Mouse (Mus musculus): ENCODE results near the gene Ccdc9b. TPM values are rescaled to one million over a fixed set of nuclear protein-coding genes. Genes with fewer than 3 reads are reported as not detected.

Gene Ccdc9b
- total and polyA plus RNA-seq, 3 experiments = not detected

DNA sequence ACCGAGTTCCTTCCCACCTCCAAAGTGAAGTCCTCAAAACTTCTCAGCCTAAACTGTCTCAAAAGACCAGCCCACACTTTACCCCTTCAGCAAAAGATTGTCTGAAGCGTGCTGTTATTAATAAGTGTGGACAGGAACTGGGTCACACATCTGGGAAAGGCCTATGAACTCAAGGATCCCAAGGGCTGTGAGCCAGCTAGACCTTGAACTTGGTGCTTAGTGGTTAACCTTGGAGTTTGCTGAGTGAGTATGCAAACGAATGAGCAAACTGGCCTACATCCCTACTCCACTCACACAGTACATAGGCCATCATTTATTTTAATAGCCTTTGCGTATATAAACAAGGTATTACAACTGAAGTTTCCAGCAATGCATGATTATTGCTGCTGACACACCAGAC, 37.0 kb downstream of the Ccdc9b start:
- Histone ChIP-seq H3K4me2 (ENCODE audit: insufficient read depth, low read depth, poor library complexity, severe bottlenecking) (no peak overlapping the region), H3K79me2 (replicated peaks; ENCODE audit: control insufficient read depth, extremely low read depth, insufficient read depth, poor library complexity, severe bottlenecking) (no peaks in the 10 kb centered on the region), H3K4me3 (replicated peaks in 1 of 3; ENCODE audit: low read depth in 2 of 3, low read length in 2 of 3, poor library complexity in 1 of 3) (no peak overlapping the region), H3K4me1 (ENCODE audit: control insufficient read depth in 1 of 2, insufficient read depth in 2 of 2) (peaks cover 15 to 61% of the 10 kb centered on the region in 2 experiments; a peak in 3 of 4 replicates), H3K9me3 (replicated peaks; ENCODE audit: low read length) (no peaks in the 10 kb centered on the region), H3K9ac (ENCODE audit: insufficient read depth, low read depth) (no peak overlapping the region), H3K27me3 (replicated peaks) (no peaks in the 10 kb centered on the region), H3K36me3 (replicated peaks in 1 of 2; ENCODE audit: control insufficient read depth in 1 of 2, insufficient read depth in 1 of 2, low read length in 1 of 2) (peaks cover 11 to 48% of the 10 kb centered on the region in 2 experiments), H3K27ac (ENCODE audit: insufficient read depth, low read depth) (no peak overlapping the region)
- dilution Hi-C loops (cut with MboI; ENCODE audit: extremely low pct_ligation_motif_present, extremely low pct_unique_long_range_greater_than_20kb, low sequenced_read_pairs) (no loop called here), in situ Hi-C loops (cut with MboI; ENCODE audit: low pct_ligation_motif_present, low pct_unique_long_range_greater_than_20kb, low sequenced_read_pairs) (loop anchor here (25.0 kb wide), 1 partner anchor 238 kb away; the partner anchor contains the start of gene Srp14)
- TF ChIP-seq SIN3A (IDR thresholded peaks at IDR 0.05; ENCODE audit: low read length) = no peak
- TF ChIP-seq MXI1 (IDR thresholded peaks at IDR 0.05; ENCODE audit: low read depth, low read length) = no peak
- TF ChIP-seq MYC (IDR thresholded peaks at IDR 0.05; ENCODE audit: low read depth, low read length) = no peak
- no peak for TF ChIP-seq USF1 (IDR thresholded peaks at IDR 0.05; ENCODE audit: low read depth, low read length)
- no peak for TF ChIP-seq MAZ (IDR thresholded peaks at IDR 0.05; ENCODE audit: low read depth, low read length)
- no peak for TF ChIP-seq CHD1 (IDR thresholded peaks at IDR 0.05; ENCODE audit: low read depth, low read length)
- no peak for TF ChIP-seq MAX (IDR thresholded peaks at IDR 0.05; ENCODE audit: low read length)
- TF ChIP-seq E2F4 (IDR thresholded peaks at IDR 0.05; ENCODE audit: insufficient replicate concordance, low read depth, low read length) = no peak
- no peak for DNase-seq (ENCODE audit: extremely low read depth)

DNA sequence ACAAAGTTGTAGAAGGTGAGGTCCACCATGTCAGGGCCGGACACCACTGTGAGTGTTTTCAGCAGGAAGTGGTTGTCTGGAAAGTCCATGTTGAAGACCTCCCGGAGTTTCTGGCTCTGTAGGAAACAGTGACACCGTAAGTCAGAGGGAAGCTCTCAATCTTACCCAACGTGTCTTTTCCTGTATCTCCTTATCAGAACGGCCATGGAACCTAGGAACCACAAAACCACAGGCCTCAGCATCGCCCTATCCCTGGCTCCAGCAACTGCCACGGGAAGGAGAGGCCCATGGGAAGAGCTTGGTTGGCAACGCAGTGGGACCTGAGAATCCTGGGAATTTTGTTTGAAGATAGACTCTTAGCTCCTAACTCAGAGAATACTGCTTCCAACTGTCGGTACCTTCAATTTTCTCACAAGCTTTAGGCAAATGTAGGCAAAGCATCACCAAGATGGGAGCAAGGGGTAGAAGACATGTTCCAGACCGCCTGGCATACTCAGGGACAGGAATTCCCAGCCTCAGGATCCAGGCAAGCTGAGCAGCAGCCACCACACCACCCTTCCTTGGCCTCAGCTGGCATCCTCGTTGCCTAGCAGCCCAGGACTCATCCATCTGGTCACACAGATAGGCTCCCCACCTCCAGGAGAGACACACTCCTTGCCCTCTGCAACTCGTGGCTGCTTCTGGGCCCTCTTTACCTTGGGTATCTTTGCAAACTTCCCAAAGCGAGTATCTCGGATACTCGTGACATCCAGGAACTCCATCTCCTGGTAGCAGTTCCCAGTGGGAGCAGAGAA, 38.6 kb downstream of the Ccdc9b start:
- Histone ChIP-seq H3K9ac (ENCODE audit: insufficient read depth, low read depth) (no peak overlapping the region), H3K9me3 (replicated peaks; ENCODE audit: low read length) (no peaks in the 10 kb centered on the region), H3K4me3 (replicated peaks in 1 of 3; ENCODE audit: low read depth in 2 of 3, low read length in 2 of 3, poor library complexity in 1 of 3) (no peak overlapping the region), H3K27me3 (replicated peaks) (no peaks in the 10 kb centered on the region), H3K79me2 (replicated peaks; ENCODE audit: control insufficient read depth, extremely low read depth, insufficient read depth, poor library complexity, severe bottlenecking) (no peaks in the 10 kb centered on the region), H3K4me1 (ENCODE audit: control insufficient read depth in 1 of 2, insufficient read depth in 2 of 2) (peaks cover 8 to 45% of the 10 kb centered on the region in 2 experiments; a peak in 3 of 4 replicates), H3K36me3 (replicated peaks in 1 of 2; ENCODE audit: control insufficient read depth in 1 of 2, insufficient read depth in 1 of 2, low read length in 1 of 2) (peaks cover 17 to 64% of the 10 kb centered on the region in 2 experiments), H3K27ac (ENCODE audit: insufficient read depth, low read depth) (no peak overlapping the region), H3K4me2 (ENCODE audit: insufficient read depth, low read depth, poor library complexity, severe bottlenecking) (no peak overlapping the region)
- dilution Hi-C loops (cut with MboI; ENCODE audit: extremely low pct_ligation_motif_present, extremely low pct_unique_long_range_greater_than_20kb, low sequenced_read_pairs) (no loop called here), in situ Hi-C loops (cut with MboI; ENCODE audit: low pct_ligation_motif_present, low pct_unique_long_range_greater_than_20kb, low sequenced_read_pairs) (no loop called here)
- no peak for TF ChIP-seq NELFE (IDR thresholded peaks at IDR 0.05; ENCODE audit: low read depth, low read length)
- no peak for TF ChIP-seq MXI1 (IDR thresholded peaks at IDR 0.05; ENCODE audit: low read depth, low read length)
- TF ChIP-seq GABPA (IDR thresholded peaks at IDR 0.05; ENCODE audit: insufficient replicate concordance, low read depth, low read length) = no peak
- TF ChIP-seq JUND (conservative IDR thresholded peaks at IDR 0.05; ENCODE audit: low read depth, low read length) = no peak
- TF ChIP-seq ELF1 (IDR thresholded peaks at IDR 0.05; ENCODE audit: low read depth, low read length) = no peak
- TF ChIP-seq ZC3H11A (IDR thresholded peaks at IDR 0.05; ENCODE audit: low read depth, low read length) = no peak
- TF ChIP-seq TCF12 (IDR thresholded peaks at IDR 0.05; ENCODE audit: low read depth, low read length) = no peak
- no peak for TF ChIP-seq MEF2A (IDR thresholded peaks at IDR 0.05; ENCODE audit: borderline replicate concordance, low read depth, low read length)
- no peak for TF ChIP-seq ZKSCAN1 (IDR thresholded peaks at IDR 0.05; ENCODE audit: borderline replicate concordance, low read depth, low read length)
- no peak for TF ChIP-seq CTCF (conservative IDR thresholded peaks at IDR 0.05 in 1 of 2, IDR thresholded peaks at IDR 0.05 in 1 of 2; ENCODE audit: low read depth in 2 of 2, low read length in 2 of 2)
- no peak for TF ChIP-seq MAZ (IDR thresholded peaks at IDR 0.05; ENCODE audit: low read depth, low read length)
- TF ChIP-seq PAX5 (IDR thresholded peaks at IDR 0.05; ENCODE audit: low read length) = no peak
- no peak for TF ChIP-seq ZNF384 (IDR thresholded peaks at IDR 0.05; ENCODE audit: low read depth, low read length)
- TF ChIP-seq RCOR1 (conservative IDR thresholded peaks at IDR 0.05; ENCODE audit: low read depth, low read length) = no peak
- DNase-seq (ENCODE audit: extremely low read depth) = no peak

Data from CH12.LX (cell line).